ENCODE assay signal across 8 mouse cellular contexts in the genomic region with DNA sequence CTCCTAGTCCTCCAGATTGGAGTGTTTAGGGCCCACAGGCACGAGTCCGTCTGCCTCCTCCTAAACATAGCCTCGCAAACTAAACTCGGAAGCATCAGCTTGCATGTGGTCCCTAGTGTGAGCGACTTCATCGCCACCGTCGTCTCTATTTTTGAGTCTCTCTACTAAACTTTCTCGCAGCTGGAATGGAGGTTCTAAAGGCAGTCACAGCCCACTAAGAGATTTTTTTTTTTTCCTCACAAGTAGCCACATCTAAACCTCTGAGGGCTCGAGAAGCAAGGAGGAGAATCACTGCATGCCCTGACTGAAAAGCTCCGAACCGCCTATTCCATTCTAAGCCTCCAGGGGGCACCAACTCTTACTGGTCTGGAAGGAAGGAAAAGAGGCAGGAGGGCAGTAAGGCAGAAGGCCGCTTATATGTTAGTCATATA.
DNase-seq lines count a peak whose midpoint lies in the region; ATAC-seq and TF ChIP-seq lines count a peak whose summit lies in the region.

No protein-coding gene starts in this region.

- peak; percentile 82 for TF ChIP-seq CTCF in intestine, postnatal 0 days (IDR thresholded peaks at IDR 0.05; ENCODE audit: low read depth)
- TF ChIP-seq CTCF in kidney, postnatal 0 days (IDR thresholded peaks at IDR 0.05; ENCODE audit: low read depth) = peak; percentile 89

- 0 out of 2 replicates have a peak, but pooled peaks cover 6% of the 10 kb centered on the region for H3K4me1 ChIP-seq in intestine, postnatal 0 days (replicated peaks; ENCODE audit: control insufficient read depth, insufficient read depth, low read length)
- peaks cover 15% of the 10 kb centered on the region; the same call in 1 of the 2 replicates for H3K4me1 ChIP-seq in intestine, embryonic 15.5 days (replicated peaks)
- H3K4me1 ChIP-seq in embryonic facial prominence, embryonic 11.5 days (ENCODE audit: control insufficient read depth, insufficient read depth, low read length) = no peaks in the 10 kb centered on the region
- peaks cover 12% of the 10 kb centered on the region for H3K4me1 ChIP-seq in kidney, postnatal 0 days (replicated peaks; ENCODE audit: insufficient read depth, low read length)
- H3K4me1 ChIP-seq in liver, embryonic 11.5 days (replicated peaks; ENCODE audit: control insufficient read depth, insufficient read depth, low read length) = 0 out of 2 replicates have a peak, but pooled peaks cover under 1% of the 10 kb centered on the region

- no peaks in the 10 kb centered on the region for H3K9me3 ChIP-seq in intestine, postnatal 0 days (ENCODE audit: control insufficient read depth)
- H3K9me3 ChIP-seq in intestine, embryonic 15.5 days = no peaks in the 10 kb centered on the region
- no peaks in the 10 kb centered on the region for H3K9me3 ChIP-seq in embryonic facial prominence, embryonic 11.5 days (replicated peaks; ENCODE audit: control insufficient read depth, low read length)
- no peaks in the 10 kb centered on the region for H3K9me3 ChIP-seq in kidney, postnatal 0 days (replicated peaks; ENCODE audit: low read length)
- H3K9me3 ChIP-seq in liver, embryonic 11.5 days (ENCODE audit: control insufficient read depth, low read length) = no peaks in the 10 kb centered on the region

- no peaks in the 10 kb centered on the region for H3K36me3 ChIP-seq in intestine, postnatal 0 days (ENCODE audit: control insufficient read depth, insufficient read depth)
- no peaks in the 10 kb centered on the region for H3K36me3 ChIP-seq in intestine, embryonic 15.5 days
- no peaks in the 10 kb centered on the region for H3K36me3 ChIP-seq in embryonic facial prominence, embryonic 11.5 days (replicated peaks; ENCODE audit: control insufficient read depth, insufficient read depth, low read depth, low read length)
- no peaks in the 10 kb centered on the region for H3K36me3 ChIP-seq in kidney, postnatal 0 days (ENCODE audit: insufficient read depth, low read length)
- no peaks in the 10 kb centered on the region for H3K36me3 ChIP-seq in liver, embryonic 11.5 days (ENCODE audit: control insufficient read depth, insufficient read depth, low read length)

- H3K4me2 ChIP-seq in intestine, postnatal 0 days (replicated peaks; ENCODE audit: low read depth) = no peak overlapping the region
- no peak overlapping the region for H3K4me2 ChIP-seq in intestine, embryonic 15.5 days (replicated peaks)
- H3K4me2 ChIP-seq in embryonic facial prominence, embryonic 11.5 days (ENCODE audit: low read depth, low read length) = no peak overlapping the region
- H3K4me2 ChIP-seq in kidney, postnatal 0 days (ENCODE audit: low read length) = no peak overlapping the region
- no peak overlapping the region for H3K4me2 ChIP-seq in liver, embryonic 11.5 days

- H3K4me3 ChIP-seq in intestine, postnatal 0 days (ENCODE audit: low read depth, low read length) = no peak overlapping the region
- no peak overlapping the region for H3K4me3 ChIP-seq in intestine, embryonic 15.5 days (replicated peaks)
- H3K4me3 ChIP-seq in embryonic facial prominence, embryonic 11.5 days (ENCODE audit: low read depth, low read length) = no peak overlapping the region
- H3K4me3 ChIP-seq in kidney, postnatal 0 days (replicated peaks; ENCODE audit: low read depth, low read length) = no peak overlapping the region
- H3K4me3 ChIP-seq in liver, embryonic 11.5 days (ENCODE audit: low read depth, low read length) = no peak overlapping the region

- no peak for ATAC-seq in intestine, postnatal 0 days
- no peak for ATAC-seq in intestine, embryonic 15.5 days
- no peak for ATAC-seq in embryonic facial prominence, embryonic 11.5 days (replicated peaks; ENCODE audit: insufficient number of reproducible peaks, low FRiP score, low TSS enrichment, low read depth)
- no peak for ATAC-seq in kidney, postnatal 0 days (replicated peaks; ENCODE audit: low FRiP score, low read depth)
- no peak for ATAC-seq in liver, embryonic 11.5 days (replicated peaks; ENCODE audit: low FRiP score)
- ATAC-seq in megakaryocyte-erythroid progenitor cell, adult 5-6 weeks (replicated peaks; ENCODE audit: low FRiP score, low TSS enrichment, poor library complexity, severe bottlenecking) = no peak

- WGBS in intestine, postnatal 0 days = 60% methylated on average over 13 of the region's 13 CpGs
- WGBS in intestine, embryonic 15.5 days = 53% methylated on average over 13 of the region's 13 CpGs
- 47% methylated on average over 13 of the region's 13 CpGs for WGBS in embryonic facial prominence, embryonic 11.5 days
- WGBS in kidney, postnatal 0 days = 50% methylated on average over 13 of the region's 13 CpGs
- 53% methylated on average over 13 of the region's 13 CpGs for WGBS in liver, embryonic 11.5 days

- H3K9ac ChIP-seq in intestine, postnatal 0 days (ENCODE audit: low read depth, low read length) = no peak overlapping the region
- no peak overlapping the region for H3K9ac ChIP-seq in intestine, embryonic 15.5 days
- H3K9ac ChIP-seq in embryonic facial prominence, embryonic 11.5 days (replicated peaks; ENCODE audit: low read length) = no peak overlapping the region
- no peak overlapping the region for H3K9ac ChIP-seq in kidney, postnatal 0 days (ENCODE audit: low read depth, low read length)
- H3K9ac ChIP-seq in liver, embryonic 11.5 days (ENCODE audit: low read depth, low read length) = no peak overlapping the region

- H3K27me3 ChIP-seq in intestine, postnatal 0 days (replicated peaks; ENCODE audit: control insufficient read depth, insufficient read depth, low read length) = no peaks in the 10 kb centered on the region
- H3K27me3 ChIP-seq in intestine, embryonic 15.5 days (replicated peaks) = no peaks in the 10 kb centered on the region
- no peaks in the 10 kb centered on the region for H3K27me3 ChIP-seq in embryonic facial prominence, embryonic 11.5 days (ENCODE audit: control insufficient read depth, insufficient read depth, low read length)
- H3K27me3 ChIP-seq in kidney, postnatal 0 days (ENCODE audit: insufficient read depth, low read length) = no peaks in the 10 kb centered on the region
- no peaks in the 10 kb centered on the region for H3K27me3 ChIP-seq in liver, embryonic 11.5 days (replicated peaks; ENCODE audit: control insufficient read depth, insufficient read depth, low read length)

- DNase-seq in adrenal gland, postnatal 36 days = peak; percentile 65 to 76
- peak; percentile 82 for DNase-seq in embryonic facial prominence, embryonic 11.5 days (ENCODE audit: low spot score)
- peak; percentile 84 for DNase-seq in kidney, postnatal 0 days (ENCODE audit: low spot score)
- DNase-seq in liver, embryonic 11.5 days (ENCODE audit: low spot score) = peak; percentile 40
- DNase-seq in right cerebral cortex, postnatal 25 days = peak; percentile 71

- no peak overlapping the region for H3K27ac ChIP-seq in intestine, postnatal 0 days (ENCODE audit: low read depth, low read length)
- no peak overlapping the region for H3K27ac ChIP-seq in intestine, embryonic 15.5 days
- no peak overlapping the region for H3K27ac ChIP-seq in embryonic facial prominence, embryonic 11.5 days (replicated peaks; ENCODE audit: low read depth, low read length)
- H3K27ac ChIP-seq in kidney, postnatal 0 days = no peak overlapping the region
- H3K27ac ChIP-seq in liver, embryonic 11.5 days (ENCODE audit: low read depth, low read length) = no peak overlapping the region
